Mouse (Mus musculus): Measurements from ENCODE around the gene Plcl2. TPM values are rescaled to one million over a fixed set of nuclear protein-coding genes. Genes with fewer than 3 reads are reported as not detected.

Gene Plcl2
- polyA plus RNA-seq (2017; shearing (Covaris generic)): 12.5 TPM

GRCm38 (mm10) chr17:50509251-50510104 lies at the start of gene Plcl2:
TSS of gene Plcl2 (plus strand) at chr17:50509403.

Other genes starting within 250 kb of the Plcl2 start
- 0.22 TPM for gene Dazl, start 215.8 kb upstream of the Plcl2 start, polyA plus RNA-seq (2017; shearing (Covaris generic))